In genomic region chr7:25802241-25803125, GRCm38 (mm10) we compare ENCODE assay signal across 8 mouse cellular contexts. TPM values are rescaled to one million over a fixed set of nuclear protein-coding genes. Genes with fewer than 3 reads are reported as not detected.
DNase-seq lines count a peak whose midpoint lies in the region; ATAC-seq and TF ChIP-seq lines count a peak whose summit lies in the region.

No protein-coding gene starts in this region.

- H3K27ac ChIP-seq in embryonic facial prominence, embryonic 13.5 days, result peak overlapping the region; percentile 89
- H3K27ac ChIP-seq in heart, postnatal 0 days (ENCODE audit: low read depth), result peak overlapping the region; percentile 74
- H3K27ac ChIP-seq in neural tube, embryonic 11.5 days (ENCODE audit: low read depth, low read length), result no peak overlapping the region

- H3K4me2 ChIP-seq in embryonic facial prominence, embryonic 13.5 days, result peak overlapping the region; percentile 58
- H3K4me2 ChIP-seq in heart, postnatal 0 days (ENCODE audit: low read depth, low read length), result peak overlapping the region; percentile 47
- peak overlapping the region; percentile 25; the same call in 1 of the 2 replicates for H3K4me2 ChIP-seq in neural tube, embryonic 11.5 days (ENCODE audit: low read depth)

- H3K4me1 ChIP-seq in embryonic facial prominence, embryonic 13.5 days, result peaks cover 29% of the 10 kb centered on the region
- H3K4me1 ChIP-seq in heart, postnatal 0 days (ENCODE audit: control insufficient read depth, insufficient read depth), result 0 out of 2 replicates have a peak, but pooled peaks cover 7% of the 10 kb centered on the region
- H3K4me1 ChIP-seq in neural tube, embryonic 11.5 days (ENCODE audit: control insufficient read depth, insufficient read depth, low read length), result no peaks in the 10 kb centered on the region

- DNase-seq in adrenal gland, adult 2 months, result peak; percentile 61
- DNase-seq in heart, postnatal 0 days (ENCODE audit: low spot score), result peak; percentile 70
- DNase-seq in kidney, postnatal 4 days, result peak; percentile 86 to 92
- peak; percentile 65 for DNase-seq in neural tube, embryonic 11.5 days (ENCODE audit: low spot score)
- DNase-seq in cerebellum, adult 11-12 months, result no peak
- no peak for DNase-seq in layer of hippocampus, postnatal 14 days (ENCODE audit: low spot score in 2 of 2)
- DNase-seq in frontal cortex, postnatal 14 days (ENCODE audit: low spot score in 2 of 2), result no peak

- peak; percentile 72 for ATAC-seq in embryonic facial prominence, embryonic 13.5 days (ENCODE audit: insufficient number of reproducible peaks, insufficient read depth, low FRiP score, low TSS enrichment, low read depth)
- peak; percentile 75 for ATAC-seq in heart, postnatal 0 days (ENCODE audit: insufficient read depth, low read depth)
- no peak for ATAC-seq in neural tube, embryonic 11.5 days (ENCODE audit: insufficient read depth, low FRiP score, low TSS enrichment)

- no peaks in the 10 kb centered on the region for H3K27me3 ChIP-seq in embryonic facial prominence, embryonic 13.5 days
- H3K27me3 ChIP-seq in heart, postnatal 0 days (ENCODE audit: control insufficient read depth, insufficient read depth, low read length), result no peaks in the 10 kb centered on the region
- H3K27me3 ChIP-seq in neural tube, embryonic 11.5 days (ENCODE audit: control insufficient read depth, insufficient read depth, low read length), result no peaks in the 10 kb centered on the region

- H3K9me3 ChIP-seq in embryonic facial prominence, embryonic 13.5 days, result no peaks in the 10 kb centered on the region
- no peaks in the 10 kb centered on the region for H3K9me3 ChIP-seq in heart, postnatal 0 days (replicated peaks; ENCODE audit: control insufficient read depth, low read length)
- peaks cover 3% of the 10 kb centered on the region; the same call in 1 of the 2 replicates for H3K9me3 ChIP-seq in neural tube, embryonic 11.5 days (ENCODE audit: control insufficient read depth, low read length)

- no peak for TF ChIP-seq EP300 in heart, postnatal 0 days (IDR thresholded peaks at IDR 0.05; ENCODE audit: low read depth)

- WGBS in embryonic facial prominence, embryonic 13.5 days, result 22% methylated on average over 24 of the region's 24 CpGs
- 19% methylated on average over 24 of the region's 24 CpGs for WGBS in heart, postnatal 0 days
- whole genome bisulfite sequencing in neural tube, embryonic 11.5 days, result 35% methylated on average over 24 of the region's 24 CpGs

- TF ChIP-seq CTCF in heart, postnatal 0 days (IDR thresholded peaks at IDR 0.05; ENCODE audit: low read depth), result no peak

- peak overlapping the region; percentile 29 for H3K4me3 ChIP-seq in embryonic facial prominence, embryonic 13.5 days
- H3K4me3 ChIP-seq in heart, postnatal 0 days (ENCODE audit: low read depth, low read length), result peak overlapping the region; percentile 16; the same call in 1 of the 2 replicates
- no peak overlapping the region for H3K4me3 ChIP-seq in neural tube, embryonic 11.5 days (ENCODE audit: low read depth, low read length)

- peak overlapping the region; percentile 62 for H3K9ac ChIP-seq in embryonic facial prominence, embryonic 13.5 days
- no peak overlapping the region for H3K9ac ChIP-seq in heart, postnatal 0 days (replicated peaks; ENCODE audit: low read depth, low read length)
- H3K9ac ChIP-seq in neural tube, embryonic 11.5 days (ENCODE audit: low read length), result peak overlapping the region; percentile 19; the same call in 1 of the 2 replicates

- H3K36me3 ChIP-seq in embryonic facial prominence, embryonic 13.5 days, result no peaks in the 10 kb centered on the region
- no peaks in the 10 kb centered on the region for H3K36me3 ChIP-seq in heart, postnatal 0 days (replicated peaks; ENCODE audit: control insufficient read depth, insufficient read depth, low read length)
- H3K36me3 ChIP-seq in neural tube, embryonic 11.5 days (ENCODE audit: control insufficient read depth, insufficient read depth, low read length), result no peaks in the 10 kb centered on the region

RNA-seq across cellular contexts. Expression of gene Axl, which starts 14.0 kb away (rescaled TPM):
- total RNA-seq in adrenal gland, adult 2 months (2021), result 10 to 100 TPM; 42.1 to 73.8 TPM
- 40.3 TPM in 2 replicates for polyA plus RNA-seq in adrenal gland, adult 2 months (2012; rRNA removed)
- 80.8 and 84.2 TPM in 2 replicates for polyA plus RNA-seq in embryonic facial prominence, embryonic 13.5 days (2015; fragmentation: Nextera tagmentation; extraction: Ambion mirVana)
- total RNA-seq in heart, postnatal 0 days (2014; rRNA removed; ENCODE audit: low replicate concordance), result 56.5 and 63.8 TPM in 2 replicates
- 32.1 and 33.3 TPM in 2 replicates for polyA plus RNA-seq in heart, postnatal 0 days (2015; fragmentation: Nextera tagmentation; extraction: Ambion mirVana)
- polyA plus RNA-seq in neural tube, embryonic 11.5 days (2014; fragmentation: Nextera tagmentation; extraction: Ambion mirVana), result 29.9 and 33.7 TPM in 2 replicates
- 10 to 100 TPM; 46.7 to 47.9 TPM for total RNA-seq in layer of hippocampus, postnatal 14 days (2021)

RNA-seq across cellular contexts. Expression of gene Cyp2s1, which starts 14.2 kb away (rescaled TPM):
- 1 to 10 TPM; 2.5 to 3.4 TPM for total RNA-seq in adrenal gland, adult 2 months (2021)
- 2.4 and 3.0 TPM in 2 replicates for polyA plus RNA-seq in adrenal gland, adult 2 months (2012; rRNA removed)
- polyA plus RNA-seq in embryonic facial prominence, embryonic 13.5 days (2015; fragmentation: Nextera tagmentation; extraction: Ambion mirVana), result 2.7 and 3.9 TPM in 2 replicates
- 10.1 and 12.7 TPM in 2 replicates for total RNA-seq in heart, postnatal 0 days (2014; rRNA removed; ENCODE audit: low replicate concordance)
- polyA plus RNA-seq in heart, postnatal 0 days (2015; fragmentation: Nextera tagmentation; extraction: Ambion mirVana), result 4.1 and 4.4 TPM in 2 replicates
- polyA plus RNA-seq in neural tube, embryonic 11.5 days (2014; fragmentation: Nextera tagmentation; extraction: Ambion mirVana), result 3.2 and 3.3 TPM in 2 replicates
- 1 to 10 TPM; 1.3 to 1.9 TPM for total RNA-seq in layer of hippocampus, postnatal 14 days (2021)

RNA-seq across cellular contexts. Expression of gene Hnrnpul1, which starts 47.9 kb away (rescaled TPM):
- total RNA-seq in adrenal gland, adult 2 months (2021), result 100 to 1,000 TPM; 104 to 109 TPM
- 33.0 and 38.7 TPM in 2 replicates for polyA plus RNA-seq in adrenal gland, adult 2 months (2012; rRNA removed)
- 68.4 and 72.9 TPM in 2 replicates for polyA plus RNA-seq in embryonic facial prominence, embryonic 13.5 days (2015; fragmentation: Nextera tagmentation; extraction: Ambion mirVana)
- 78.5 and 101 TPM in 2 replicates for total RNA-seq in heart, postnatal 0 days (2014; rRNA removed; ENCODE audit: low replicate concordance)
- 26.8 and 27.7 TPM in 2 replicates for polyA plus RNA-seq in heart, postnatal 0 days (2015; fragmentation: Nextera tagmentation; extraction: Ambion mirVana)
- 70.2 and 74.4 TPM in 2 replicates for polyA plus RNA-seq in neural tube, embryonic 11.5 days (2014; fragmentation: Nextera tagmentation; extraction: Ambion mirVana)
- total RNA-seq in layer of hippocampus, postnatal 14 days (2021), result 100 to 1,000 TPM; 114 to 119 TPM

Comparison
In these comparisons a context has a peak if more than half of its experiments do, and no peak if none do; other contexts are left out.
1. DNase-seq: peak in adrenal gland, adult 2 months (single experiment), heart, postnatal 0 days (single experiment), kidney, postnatal 4 days (2 of 2) and neural tube, embryonic 11.5 days (single experiment); none in cerebellum, adult 11-12 months (single experiment), layer of hippocampus, postnatal 14 days (0 of 2) and frontal cortex, postnatal 14 days (0 of 2).
2. Peak in every context shown above with its lines, with median percentiles within 50 percentile points of each other: H3K4me2 ChIP-seq.